Mouse (Mus musculus) thymus, postnatal 10 days (tissue): ENCODE measurements around the gene Pnpla6.

ENCODE experiments used
- DNase-seq, 2 experiments: peaks; one replicate each; pipeline ENCODE4 v3.0.0; 2021; ENCODE audit warnings: low spot score in 2 of 2

The Pnpla6 gene

DNA sequence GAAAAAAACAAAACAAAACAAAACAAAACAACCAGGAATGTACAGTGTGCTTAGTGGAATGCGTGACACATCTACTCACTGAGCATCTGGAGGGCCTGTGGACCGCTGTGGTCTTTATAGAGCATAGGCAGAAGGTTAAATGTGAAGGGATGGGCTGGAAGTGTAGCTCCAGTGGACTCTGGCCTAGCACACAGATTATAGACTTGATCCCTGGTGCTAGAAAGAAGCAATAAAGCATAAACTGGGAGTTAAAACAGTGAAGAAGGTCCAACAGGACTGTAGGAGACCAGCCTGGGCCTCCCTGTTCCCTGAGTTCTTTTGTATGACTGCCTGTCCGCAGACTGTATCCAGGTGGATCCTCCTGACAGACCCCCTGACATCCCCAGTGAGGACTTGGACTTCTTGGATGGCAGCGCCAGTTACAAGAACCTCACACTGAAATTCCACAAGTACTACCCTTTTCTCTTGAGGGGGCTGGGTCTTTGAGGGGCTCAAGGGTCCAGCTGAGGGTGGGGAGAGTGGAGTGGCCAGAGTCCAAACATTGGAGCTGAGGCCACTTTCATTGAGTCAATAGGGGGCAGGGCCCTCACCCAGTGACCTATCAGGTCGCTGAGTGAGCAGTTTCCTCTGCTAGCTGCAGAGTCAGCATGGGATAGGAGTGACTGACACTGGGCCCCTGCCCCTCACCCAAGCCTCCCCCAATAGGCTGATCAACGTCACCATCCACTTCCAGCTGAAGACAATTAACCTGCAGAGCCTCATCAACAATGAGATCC, 7.0 kb upstream of the Pnpla6 start:
- no peak for DNase-seq

DNA sequence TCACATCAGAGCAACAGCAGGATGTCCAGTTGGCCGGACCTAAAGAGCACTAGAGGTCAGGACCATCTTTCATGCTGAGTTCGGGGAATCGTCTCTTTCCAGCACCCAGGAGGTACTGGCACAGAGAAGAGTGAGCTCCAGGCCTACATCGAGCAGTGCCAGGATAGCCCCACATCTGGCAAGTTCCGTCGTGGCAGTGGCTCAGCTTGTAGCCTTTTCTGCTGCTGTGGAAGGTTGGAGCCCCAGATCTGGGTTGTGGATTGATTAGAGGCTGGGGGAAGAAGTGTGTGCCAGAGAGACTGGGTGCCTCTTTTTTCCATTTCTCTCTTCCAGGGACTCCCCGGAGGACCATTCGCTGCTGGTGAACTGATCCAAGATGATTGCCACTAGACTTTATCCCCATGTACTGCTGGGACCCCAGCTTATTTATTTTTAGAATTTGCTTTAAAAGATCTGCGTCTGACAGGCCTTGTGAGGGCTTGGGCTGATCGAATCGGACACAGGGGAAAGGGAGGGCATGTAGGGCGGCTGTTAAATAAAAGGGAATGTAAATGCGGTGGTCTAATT, 420 bp upstream of the Pnpla6 start:
- no peak for DNase-seq

DNA sequence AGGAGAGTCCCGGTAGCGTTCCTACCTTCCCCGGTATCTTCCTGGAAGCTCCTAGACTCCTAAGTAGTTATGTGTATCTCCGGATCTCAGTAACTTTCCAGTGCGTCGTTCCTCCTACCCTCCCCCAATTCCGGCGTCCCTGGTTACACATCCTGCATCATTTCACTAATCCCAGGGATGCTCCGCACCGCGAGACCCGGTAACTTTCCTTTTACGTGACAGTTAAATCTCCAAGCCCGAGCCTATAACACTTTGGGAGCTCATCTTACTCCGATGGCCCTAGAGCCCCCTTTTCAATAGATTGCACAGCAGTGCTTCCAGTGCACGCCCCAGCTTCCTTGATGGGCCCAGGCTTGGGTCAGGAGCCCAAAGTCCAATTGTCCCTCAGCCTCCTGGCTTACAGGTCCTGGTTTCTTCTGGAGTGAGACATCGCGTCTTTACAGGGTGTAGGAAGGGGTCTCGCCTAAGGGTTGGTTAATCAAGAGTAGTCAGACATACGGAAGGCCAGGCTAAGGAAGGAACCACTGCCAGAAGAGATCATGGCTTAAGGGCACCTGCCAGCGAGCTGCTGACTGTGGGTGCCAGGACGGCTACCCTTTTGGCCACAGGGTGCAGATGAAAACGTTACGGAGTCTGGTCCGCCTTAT, 710 bp downstream of the Pnpla6 start:
- DNase-seq, result peak in 1 of 2 experiments; percentile 37

DNA sequence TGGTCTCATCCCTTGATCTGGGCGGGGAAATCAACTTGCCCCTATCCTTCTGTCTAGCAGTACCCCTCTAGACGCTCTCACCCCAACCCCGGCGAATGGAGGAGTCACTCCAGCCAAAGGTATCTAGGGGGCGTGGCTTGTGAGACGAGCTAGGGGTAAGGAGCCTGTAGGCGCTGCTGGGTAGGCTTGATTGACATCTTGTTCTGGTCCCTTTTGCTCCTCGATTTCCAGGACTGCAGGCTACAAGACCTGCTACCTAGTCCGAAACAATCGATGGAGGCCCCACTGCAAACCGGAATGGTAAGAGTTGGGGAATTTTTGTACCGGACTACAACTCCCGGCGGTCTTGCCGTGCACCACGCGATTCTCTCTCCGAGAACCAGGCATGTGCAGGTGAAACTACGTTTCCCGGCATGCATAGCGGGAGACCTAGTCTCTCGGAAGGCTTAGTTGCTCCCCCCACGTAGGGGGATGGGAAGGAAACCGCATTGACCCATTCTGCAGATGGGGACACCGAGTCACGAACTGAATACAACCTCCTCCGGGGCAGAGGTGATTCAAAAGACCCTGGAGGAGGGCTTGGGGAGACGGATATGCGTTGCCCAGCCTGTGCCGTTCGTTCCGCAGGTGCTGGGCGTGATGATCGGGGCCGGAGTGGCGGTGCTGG, 1.4 kb downstream of the Pnpla6 start:
- peak; percentile 84 to 90 for DNase-seq

DNA sequence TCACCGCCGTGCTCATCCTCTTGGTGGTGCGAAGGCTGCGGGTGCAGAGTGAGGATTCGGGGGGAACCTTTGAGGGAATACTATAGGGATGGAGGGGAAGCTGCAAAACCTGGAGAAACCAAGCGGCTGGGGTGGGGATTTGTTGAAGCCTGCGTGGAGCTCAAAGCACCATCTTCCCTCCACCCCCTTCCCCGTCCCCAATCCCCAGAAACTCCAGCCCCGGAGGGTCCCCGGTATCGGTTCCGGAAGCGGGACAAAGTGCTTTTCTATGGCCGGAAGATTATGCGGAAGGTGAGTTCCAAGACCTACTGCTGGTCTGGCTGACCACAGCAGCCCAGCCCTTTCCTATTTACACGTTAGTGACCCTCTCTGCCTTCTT, 1.9 kb downstream of the Pnpla6 start:
- DNase-seq, result no peak

DNA sequence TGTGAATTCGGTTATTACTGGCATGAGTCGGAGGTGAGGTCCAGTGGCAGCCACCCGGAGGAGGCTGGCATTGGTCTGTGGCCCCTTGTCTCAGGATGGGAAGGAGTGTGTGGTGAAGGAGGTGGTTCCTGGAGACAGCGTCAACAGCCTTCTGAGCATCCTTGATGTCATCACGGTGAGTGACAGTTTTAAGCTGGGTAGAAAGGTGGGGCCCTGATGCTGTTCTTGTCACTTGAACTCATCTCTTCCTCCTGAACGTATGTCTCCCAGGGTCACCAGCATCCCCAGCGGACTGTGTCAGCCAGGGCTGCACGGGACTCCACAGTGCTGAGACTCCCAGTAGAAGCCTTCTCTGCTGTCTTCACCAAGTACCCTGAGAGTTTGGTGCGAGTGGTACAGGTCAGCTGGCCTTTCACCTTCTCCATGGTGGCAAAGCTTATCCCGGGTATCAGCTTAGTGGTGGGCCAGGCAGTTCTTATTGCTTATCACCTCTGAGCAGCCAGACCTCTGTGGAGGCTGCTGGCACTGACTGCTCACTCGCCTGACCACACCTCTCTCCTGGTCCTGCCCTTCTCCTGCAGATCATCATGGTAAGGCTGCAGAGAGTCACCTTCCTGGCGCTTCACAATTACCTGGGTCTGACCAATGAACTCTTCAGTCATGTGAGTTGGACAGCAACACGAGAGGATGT, 7.0 kb downstream of the Pnpla6 start:
- DNase-seq, result no peak

DNA sequence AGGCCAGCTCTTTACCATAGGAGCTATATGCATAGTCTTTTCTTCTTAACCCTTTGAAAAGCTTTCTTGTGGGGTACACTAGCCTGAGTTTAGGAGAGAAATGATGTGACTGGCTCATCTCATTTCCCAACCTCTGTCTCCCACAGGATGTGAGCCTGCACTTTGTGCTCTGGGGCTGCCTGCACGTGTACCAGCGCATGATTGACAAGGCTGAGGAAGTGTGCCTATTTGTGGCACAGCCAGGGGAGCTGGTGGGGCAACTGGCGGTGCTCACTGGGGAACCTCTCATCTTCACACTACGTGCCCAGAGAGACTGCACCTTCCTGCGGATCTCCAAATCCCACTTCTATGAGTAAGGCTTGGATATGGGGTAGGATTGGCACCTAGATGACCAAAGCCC, 15.6 kb downstream of the Pnpla6 start:
- DNase-seq, result no peak

DNA sequence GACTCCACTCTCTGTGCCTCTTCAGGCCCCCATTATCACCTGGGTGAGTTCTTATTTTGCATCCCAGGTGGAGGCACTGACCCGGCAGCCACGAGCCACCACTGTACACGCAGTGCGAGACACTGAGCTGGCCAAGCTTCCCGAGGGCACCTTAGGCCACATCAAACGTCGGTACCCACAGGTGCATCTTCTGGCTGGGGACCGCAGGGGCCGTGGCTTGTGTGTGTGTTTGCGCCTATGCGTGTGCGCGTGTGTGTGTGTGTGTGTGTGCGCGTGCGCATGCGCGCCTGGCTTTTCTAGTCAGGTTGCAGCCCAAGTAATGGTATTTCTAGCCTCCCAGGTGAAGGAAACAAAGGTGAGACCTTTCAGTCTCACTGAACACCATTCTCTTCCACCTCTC, 16.8 kb downstream of the Pnpla6 start:
- DNase-seq, result no peak

DNA sequence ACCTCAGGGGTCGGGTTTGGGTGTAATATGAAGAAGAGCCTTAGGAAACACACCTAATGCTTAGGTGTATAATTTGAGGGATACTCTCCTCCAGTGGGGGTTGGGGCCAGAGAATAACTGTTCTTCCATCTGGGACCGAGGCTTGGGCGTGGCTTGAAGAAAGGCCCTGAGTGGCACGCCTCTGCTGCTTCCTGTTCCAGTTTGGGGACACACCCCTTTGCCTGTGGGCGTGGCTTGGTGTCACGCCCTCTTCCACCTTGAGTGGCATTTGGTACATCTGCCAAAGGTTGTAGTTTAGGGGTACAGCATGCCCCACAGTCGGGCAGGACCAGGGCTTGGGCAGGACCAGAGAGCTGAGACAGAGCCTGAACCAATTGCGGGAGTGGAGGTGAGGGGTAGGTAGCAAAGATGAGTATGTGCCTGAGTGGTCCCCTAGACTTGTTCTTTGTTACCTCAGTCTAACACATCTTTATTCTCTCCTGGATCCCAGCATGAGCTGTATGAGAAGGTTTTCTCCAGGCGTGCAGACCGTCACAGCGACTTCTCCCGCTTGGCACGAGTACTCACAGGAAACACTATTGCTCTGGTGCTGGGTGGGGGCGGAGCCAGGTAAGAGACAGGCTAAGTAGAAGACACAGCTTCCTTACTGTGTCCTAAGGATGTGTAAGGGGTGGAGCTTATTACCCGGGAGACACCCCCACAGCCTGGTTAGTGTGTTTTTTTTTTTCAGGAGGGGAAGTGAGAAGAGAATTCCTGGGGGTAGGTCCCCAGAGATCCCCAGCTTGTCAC, 21.1 kb downstream of the Pnpla6 start:
- DNase-seq, result peak in 1 of 2 experiments; percentile 12

DNA sequence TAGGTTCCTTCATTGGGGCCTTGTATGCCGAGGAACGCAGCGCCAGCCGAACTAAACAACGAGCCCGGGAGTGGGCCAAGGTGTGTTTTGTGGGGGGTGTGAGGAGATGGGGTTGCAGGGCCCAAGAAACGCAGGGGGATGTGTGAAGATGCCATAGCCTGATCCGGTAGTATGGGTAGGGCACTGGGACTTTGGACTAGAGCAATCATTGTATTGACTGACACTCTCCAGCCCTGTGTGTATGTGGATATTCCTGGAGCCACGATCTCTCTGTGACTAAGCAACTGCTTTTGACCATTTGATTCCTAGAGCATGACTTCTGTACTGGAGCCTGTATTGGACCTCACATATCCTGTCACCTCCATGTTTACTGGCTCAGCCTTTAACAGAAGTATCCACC, 21.8 kb downstream of the Pnpla6 start:
- DNase-seq, result no peak

DNA sequence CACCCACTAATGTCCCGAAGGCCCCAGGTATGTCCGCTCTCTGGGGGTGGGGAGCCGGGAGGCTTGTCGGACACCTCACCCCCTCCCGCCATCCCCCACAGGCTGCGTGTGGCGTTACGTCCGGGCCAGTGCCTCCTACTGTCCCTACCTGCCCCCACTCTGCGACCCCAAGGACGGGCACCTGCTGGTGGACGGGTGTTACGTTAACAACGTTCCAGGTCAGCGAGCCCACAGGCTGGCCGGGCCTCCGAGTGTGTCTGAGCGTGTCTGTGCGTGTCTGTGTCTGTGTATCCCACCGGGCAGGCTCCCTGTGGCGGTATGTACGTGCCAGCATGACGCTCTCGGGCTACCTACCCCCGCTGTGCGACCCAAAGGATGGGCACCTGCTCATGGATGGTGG, 22.5 kb downstream of the Pnpla6 start:
- no peak for DNase-seq

DNA sequence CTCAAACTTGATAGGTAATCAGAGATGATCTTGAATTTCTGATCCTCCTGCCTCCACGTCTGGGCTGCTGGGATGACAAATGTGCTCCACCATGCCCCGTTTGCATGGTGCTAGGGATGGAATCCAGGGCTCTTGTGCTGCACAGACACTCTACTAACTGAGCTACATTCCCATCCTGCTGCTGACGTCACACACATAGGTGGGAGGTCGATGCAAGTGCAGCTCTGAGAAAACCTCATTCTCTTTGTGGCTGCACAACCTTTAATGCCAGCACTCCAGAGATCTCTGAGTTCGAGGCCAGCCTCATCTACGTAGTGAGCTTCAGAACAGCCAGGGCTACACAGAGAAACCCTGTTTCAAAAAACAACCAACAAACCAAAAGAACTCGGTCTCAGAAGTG, 24.0 kb downstream of the Pnpla6 start:
- no peak for DNase-seq

DNA sequence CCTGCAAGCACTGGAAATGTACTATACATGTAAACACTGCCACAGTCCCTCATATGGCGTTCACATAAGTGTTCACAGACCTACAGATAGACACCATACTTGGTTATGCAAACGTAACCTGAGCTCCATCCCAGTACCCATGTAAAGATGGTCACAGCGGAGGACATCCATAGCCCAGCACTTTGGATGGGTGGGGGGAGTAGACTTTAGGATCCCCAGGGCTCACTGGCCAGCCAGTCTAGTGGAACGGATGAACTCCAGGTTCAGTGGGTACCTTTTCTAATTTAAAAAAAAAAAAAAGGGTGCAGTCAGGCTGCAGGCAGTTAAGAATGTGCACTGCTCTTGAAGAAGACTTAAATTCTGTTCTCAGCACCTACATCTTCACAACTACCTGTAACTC, 24.9 kb downstream of the Pnpla6 start:
- DNase-seq, result no peak

DNA sequence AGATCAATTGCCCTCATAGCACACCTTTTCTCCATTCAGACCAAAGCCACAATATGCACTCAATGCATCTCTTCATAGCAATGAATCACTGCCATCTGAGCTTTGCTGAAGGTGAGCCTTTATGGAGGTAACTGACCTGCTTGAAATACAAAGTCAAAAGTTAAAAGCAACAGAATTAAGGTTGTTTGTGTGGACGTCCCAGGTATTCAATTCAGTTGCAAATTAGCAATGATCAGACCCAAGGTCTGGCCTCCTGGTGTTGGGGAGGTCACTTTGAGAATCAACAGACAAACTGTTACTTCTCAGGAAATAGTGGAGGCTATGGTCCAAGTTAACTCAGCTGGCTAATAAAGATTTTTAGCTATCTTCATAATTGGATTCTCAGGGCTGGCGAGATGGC, 31.3 kb downstream of the Pnpla6 start:
- DNase-seq, result no peak

DNA sequence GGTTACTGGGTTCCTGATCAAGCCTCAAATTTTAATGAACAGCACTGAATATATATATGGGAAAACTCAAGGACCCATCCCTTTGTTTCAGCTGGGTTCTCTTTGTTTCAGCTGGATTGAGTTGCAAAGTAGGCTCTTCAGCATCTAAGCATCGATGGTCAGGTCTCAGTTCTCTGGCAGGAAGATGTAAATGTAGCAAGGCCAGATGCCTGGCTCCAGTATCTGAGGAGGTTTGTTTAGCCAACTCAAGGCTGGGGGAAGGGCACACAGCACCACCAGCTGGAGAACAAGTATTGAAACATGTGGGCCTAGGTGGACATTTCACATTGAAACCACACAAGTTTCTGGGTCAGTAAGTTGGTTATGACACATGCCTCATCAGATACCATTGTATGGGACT, 37.1 kb downstream of the Pnpla6 start:
- DNase-seq, result no peak

DNA sequence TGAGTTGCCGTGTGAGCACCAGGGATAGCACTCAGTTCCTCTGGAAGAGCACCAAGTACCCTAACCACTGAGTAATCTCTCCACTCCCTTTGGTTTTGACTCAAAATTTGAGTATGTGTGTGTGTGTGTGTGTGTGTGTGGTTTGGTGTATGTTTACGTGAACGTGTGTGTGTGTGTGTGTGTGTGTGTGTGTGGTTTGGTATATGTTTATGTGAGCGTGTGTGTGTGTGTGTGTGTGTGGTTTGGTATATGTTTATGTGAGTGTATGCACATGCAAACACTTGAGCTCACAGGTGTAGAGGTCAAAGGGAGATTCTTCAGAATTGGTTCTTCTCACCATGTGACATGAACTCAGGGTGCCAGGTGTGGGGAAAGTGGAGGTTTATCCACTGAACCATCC, 40.9 kb downstream of the Pnpla6 start:
- DNase-seq, result no peak

DNA sequence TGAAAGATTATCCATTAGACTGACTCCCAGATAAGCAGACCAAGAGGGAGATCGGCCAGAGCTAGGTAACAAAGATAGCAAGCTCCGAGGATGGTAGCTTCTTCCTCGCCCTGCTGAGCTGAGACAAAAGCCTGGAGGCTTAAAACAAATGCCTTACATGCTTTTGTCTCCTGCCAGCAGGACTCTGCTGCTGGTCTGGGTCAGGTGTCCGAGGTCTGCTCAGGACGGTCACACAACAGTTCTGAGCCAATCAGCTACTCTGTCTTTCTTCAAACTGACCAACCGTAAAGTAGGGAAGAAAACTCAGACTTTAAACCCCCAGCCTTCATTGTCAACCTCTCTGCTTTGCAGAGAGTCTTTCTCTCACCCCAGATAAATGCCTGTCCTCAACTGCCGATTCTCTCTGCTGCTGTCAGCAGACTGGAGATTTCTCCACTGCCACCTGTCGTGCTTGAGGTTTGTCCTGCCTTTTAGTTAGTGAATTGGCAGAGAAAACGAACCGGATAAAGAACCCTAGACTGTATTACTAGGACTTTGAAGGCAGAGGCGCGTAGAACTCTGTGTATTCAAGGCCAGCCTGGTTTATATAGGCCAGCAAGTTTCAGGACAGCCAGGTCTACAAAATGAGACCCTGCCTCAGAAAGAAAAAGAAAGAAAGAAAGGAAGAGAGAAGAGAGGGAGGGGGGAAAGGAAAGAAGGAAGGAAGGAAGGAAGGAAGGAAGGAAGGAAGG, 52.6 kb downstream of the Pnpla6 start, which contains the start of gene C330021F23Rik:
Gene C330021F23Rik, plus strand, starts transcription at position 350 of the 731 bp plus-strand sequence.
- no peak for DNase-seq

DNA sequence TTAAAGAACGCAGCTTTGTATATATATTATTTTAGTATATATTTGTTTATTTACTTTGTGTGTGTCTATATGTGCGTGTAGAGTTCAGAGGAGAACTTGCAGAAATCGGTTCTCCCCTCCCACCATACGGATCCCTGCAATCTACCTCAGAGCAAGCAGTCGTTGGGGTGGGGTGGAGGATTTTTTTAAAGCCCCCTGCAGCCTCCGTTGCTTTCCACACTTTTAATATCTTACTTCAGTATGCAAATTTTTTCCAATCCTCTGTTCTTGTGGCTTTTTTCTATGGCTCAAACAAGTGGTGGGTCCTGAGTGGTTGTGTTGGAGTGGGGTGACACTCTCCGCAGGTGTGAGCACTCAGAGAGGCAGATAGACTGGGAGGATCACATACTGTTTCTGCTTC, 53.2 kb downstream of the Pnpla6 start:
- DNase-seq, result no peak

DNA sequence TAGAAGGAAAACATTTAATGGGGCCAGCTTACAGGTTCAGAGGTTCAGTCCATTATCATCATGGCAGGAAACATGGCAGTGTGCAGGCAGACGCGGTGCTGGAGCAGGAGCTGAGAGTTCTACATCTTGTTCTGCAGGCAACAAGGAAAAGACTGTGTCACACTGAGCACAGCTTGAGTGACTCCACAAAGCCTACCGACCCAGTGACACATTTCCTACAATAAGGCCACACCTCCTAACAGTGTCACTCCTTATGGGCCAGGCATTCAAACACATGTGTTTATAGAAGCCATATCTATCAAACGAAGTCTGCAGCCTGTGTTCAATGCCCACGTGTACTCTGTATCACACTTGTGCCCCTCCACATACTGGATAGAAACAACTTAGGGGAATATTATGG, 54.6 kb downstream of the Pnpla6 start:
- DNase-seq, result no peak

DNA sequence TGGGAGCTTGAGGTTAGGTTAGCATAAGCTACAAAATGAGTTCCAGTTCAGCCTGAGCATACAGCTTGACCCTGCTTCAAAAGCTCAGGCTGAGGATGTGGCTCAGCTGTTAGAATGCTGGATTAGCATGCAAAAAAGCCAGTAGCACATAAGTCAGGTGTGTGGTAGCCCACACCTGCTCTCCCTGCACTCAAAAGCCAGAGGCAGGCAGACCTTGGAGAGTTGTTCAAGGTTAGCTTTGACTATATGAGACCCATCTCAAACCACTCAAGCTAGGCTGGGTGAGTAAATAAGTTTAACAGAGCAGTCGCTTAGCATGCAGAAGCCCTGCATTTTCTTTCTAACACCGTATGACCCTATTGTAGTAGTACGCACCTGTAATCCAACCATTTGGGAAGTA, 59.4 kb downstream of the Pnpla6 start:
- no peak for DNase-seq
